Mouse (Mus musculus): ENCODE data around the gene AU015836. TPM values are rescaled to one million over a fixed set of nuclear protein-coding genes. Genes with fewer than 3 reads are reported as not detected.
"Not testable (repeated sequence)": the region's sequence is repeated elsewhere in the genome, so short reads cannot be mapped to it uniquely, and the experiment has no call there.

AU015836 gene
- polyA plus RNA-seq, 1 experiment from 2014 or later, result not detected

- H3K27ac ChIP-seq (ENCODE audit: low read length); H3K36me3 ChIP-seq (ENCODE audit: control insufficient read depth, insufficient read depth); H3K4me2 ChIP-seq (ENCODE audit: low read depth, low read length); H3K9ac ChIP-seq (ENCODE audit: low read length); H3K4me1 ChIP-seq (ENCODE audit: control insufficient read depth, insufficient read depth, low read length); H3K4me3 ChIP-seq (ENCODE audit: low read length); H3K9me3 ChIP-seq (replicated peaks; ENCODE audit: control insufficient read depth, low read length); ATAC-seq (replicated peaks; ENCODE audit: extremely low read depth, insufficient read depth, low FRiP score): not testable (repeated sequence)
- 71% methylated on average over 3 of the region's 3 CpGs for WGBS
- peaks cover 15% of the 10 kb centered on the region for H3K27me3 ChIP-seq (ENCODE audit: control insufficient read depth, insufficient read depth, low read length)
These were observed 16.6 kb downstream of the AU015836 start for GRCm38 (mm10) chrX:93985096-93985495.

- H3K9ac ChIP-seq (ENCODE audit: low read length), result no peak overlapping the region
- H3K4me1 ChIP-seq (ENCODE audit: control insufficient read depth, insufficient read depth, low read length), result no peaks in the 10 kb centered on the region
- no peak overlapping the region for H3K4me3 ChIP-seq (ENCODE audit: low read length)
- H3K27me3 ChIP-seq (ENCODE audit: control insufficient read depth, insufficient read depth, low read length), result peaks cover 11% of the 10 kb centered on the region
- no peak overlapping the region for H3K27ac ChIP-seq (ENCODE audit: low read length)
- ATAC-seq (replicated peaks; ENCODE audit: extremely low read depth, insufficient read depth, low FRiP score), result no peak; the same call in 1 of the 2 replicates
- no peak overlapping the region for H3K4me2 ChIP-seq (ENCODE audit: low read depth, low read length)
- H3K36me3 ChIP-seq (ENCODE audit: control insufficient read depth, insufficient read depth), result no peaks in the 10 kb centered on the region
- 73% methylated on average over 3 of the region's 3 CpGs for WGBS
- H3K9me3 ChIP-seq (replicated peaks; ENCODE audit: control insufficient read depth, low read length), result no peaks in the 10 kb centered on the region
These were observed 38.5 kb downstream of the AU015836 start for GRCm38 (mm10) chrX:94006991-94007390.

- H3K4me1 ChIP-seq (ENCODE audit: control insufficient read depth, insufficient read depth, low read length), result no peaks in the 10 kb centered on the region
- H3K4me2 ChIP-seq (ENCODE audit: low read depth, low read length), result no peak overlapping the region
- H3K4me3 ChIP-seq (ENCODE audit: low read length), result no peak overlapping the region
- no peak for ATAC-seq (replicated peaks; ENCODE audit: extremely low read depth, insufficient read depth, low FRiP score)
- H3K9me3 ChIP-seq (replicated peaks; ENCODE audit: control insufficient read depth, low read length), result no peaks in the 10 kb centered on the region
- no peak overlapping the region for H3K27ac ChIP-seq (ENCODE audit: low read length)
- H3K36me3 ChIP-seq (ENCODE audit: control insufficient read depth, insufficient read depth), result no peaks in the 10 kb centered on the region
- no peak overlapping the region for H3K9ac ChIP-seq (ENCODE audit: low read length)
- peaks cover 13% of the 10 kb centered on the region; the same call in 1 of the 2 replicates for H3K27me3 ChIP-seq (ENCODE audit: control insufficient read depth, insufficient read depth, low read length)
- 84% methylated on average over 3 of the region's 3 CpGs for WGBS
These were observed 41.0 kb downstream of the AU015836 start for GRCm38 (mm10) chrX:94009442-94009841.

GRCm38 (mm10) chrX:94011656-94012173 is 43.3 kb downstream of the AU015836 start:
- Histone ChIP-seq H3K9ac (ENCODE audit: low read length) (no peak overlapping the region), H3K4me2 (ENCODE audit: low read depth, low read length) (no peak overlapping the region), H3K4me3 (ENCODE audit: low read length) (no peak overlapping the region), H3K9me3 (replicated peaks; ENCODE audit: control insufficient read depth, low read length) (no peaks in the 10 kb centered on the region), H3K36me3 (ENCODE audit: control insufficient read depth, insufficient read depth) (no peaks in the 10 kb centered on the region), H3K4me1 (ENCODE audit: control insufficient read depth, insufficient read depth, low read length) (no peaks in the 10 kb centered on the region), H3K27me3 (ENCODE audit: control insufficient read depth, insufficient read depth, low read length) (peaks cover 17% of the 10 kb centered on the region), H3K27ac (ENCODE audit: low read length) (no peak overlapping the region)
- 84% methylated on average over 7 of the region's 7 CpGs for WGBS
- ATAC-seq (replicated peaks; ENCODE audit: extremely low read depth, insufficient read depth, low FRiP score), result no peak

DNA sequence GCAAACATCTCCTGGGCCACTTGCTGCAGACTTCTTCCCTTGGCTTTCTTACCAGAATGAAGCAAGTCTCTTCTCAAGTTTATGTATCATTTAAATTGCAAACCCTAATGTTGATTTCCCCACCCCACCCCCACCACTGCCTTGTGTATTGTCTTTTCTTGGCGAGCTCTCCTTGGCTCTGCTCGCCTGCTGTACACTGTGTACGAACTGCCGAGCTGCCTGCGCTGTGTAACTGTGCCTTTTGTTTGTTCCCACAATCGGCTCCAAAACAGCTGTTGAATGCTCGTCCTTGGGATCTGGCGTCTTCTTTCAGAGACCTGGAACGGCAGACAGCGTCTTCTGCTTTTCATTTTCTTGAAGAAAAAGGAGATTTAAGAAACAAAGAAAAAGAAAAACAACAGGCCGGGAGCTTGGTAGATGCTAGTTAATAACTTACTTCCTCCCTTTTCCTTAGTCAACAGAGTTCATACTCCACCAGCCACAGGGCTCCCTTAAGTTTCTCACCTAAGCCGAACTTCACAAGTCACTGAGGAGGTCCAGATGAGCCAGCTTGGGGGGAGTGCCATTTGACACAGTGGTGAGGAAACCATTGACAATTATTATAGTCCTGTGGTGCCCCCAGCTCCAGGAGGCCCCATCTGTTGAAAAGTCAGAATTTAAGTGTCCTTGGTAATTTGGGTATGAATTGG is 44.2 kb downstream of the AU015836 start:
- peak overlapping the region; percentile 21; the same call in 1 of the 2 replicates for H3K4me2 ChIP-seq (ENCODE audit: low read depth, low read length)
- no peaks in the 10 kb centered on the region for H3K36me3 ChIP-seq (ENCODE audit: control insufficient read depth, insufficient read depth)
- 37% methylated on average over 12 of the region's 12 CpGs for WGBS
- H3K4me3 ChIP-seq (ENCODE audit: low read length), result no peak overlapping the region
- no peak overlapping the region for H3K9ac ChIP-seq (ENCODE audit: low read length)
- H3K4me1 ChIP-seq (ENCODE audit: control insufficient read depth, insufficient read depth, low read length), result no peaks in the 10 kb centered on the region
- no peaks in the 10 kb centered on the region for H3K9me3 ChIP-seq (replicated peaks; ENCODE audit: control insufficient read depth, low read length)
- H3K27me3 ChIP-seq (ENCODE audit: control insufficient read depth, insufficient read depth, low read length), result peaks cover 12% of the 10 kb centered on the region
- no peak for ATAC-seq (replicated peaks; ENCODE audit: extremely low read depth, insufficient read depth, low FRiP score)
- no peak overlapping the region; the same call in 1 of the 2 replicates for H3K27ac ChIP-seq (ENCODE audit: low read length)

DNA sequence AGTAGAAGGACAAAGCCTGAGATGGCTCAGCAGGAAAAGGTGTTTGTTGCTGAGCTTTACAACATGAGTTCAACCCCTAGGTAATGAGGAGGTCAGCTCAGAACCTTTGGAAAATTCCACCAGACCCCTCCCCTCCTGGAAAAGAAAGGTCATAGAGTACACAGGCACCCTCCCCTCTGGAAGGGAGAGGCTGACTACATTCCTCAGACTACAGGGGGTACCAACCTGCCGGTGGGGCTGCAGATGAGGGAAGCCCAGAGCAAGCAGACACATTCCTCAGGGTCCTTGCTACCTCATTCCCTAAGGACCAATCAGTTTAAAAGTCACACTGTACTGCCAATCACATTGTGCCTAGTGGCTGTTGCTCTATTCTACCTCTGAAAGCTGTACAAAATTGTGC is 48.4 kb downstream of the AU015836 start:
- Histone ChIP-seq H3K9ac (ENCODE audit: low read length) (no peak overlapping the region), H3K36me3 (ENCODE audit: control insufficient read depth, insufficient read depth) (no peaks in the 10 kb centered on the region), H3K4me3 (ENCODE audit: low read length) (no peak overlapping the region), H3K4me1 (ENCODE audit: control insufficient read depth, insufficient read depth, low read length) (no peaks in the 10 kb centered on the region), H3K27ac (ENCODE audit: low read length) (no peak overlapping the region), H3K4me2 (ENCODE audit: low read depth, low read length) (no peak overlapping the region), H3K9me3 (replicated peaks; ENCODE audit: control insufficient read depth, low read length) (no peaks in the 10 kb centered on the region), H3K27me3 (ENCODE audit: control insufficient read depth, insufficient read depth, low read length) (peaks cover 21% of the 10 kb centered on the region)
- 20% methylated on average over 1 of the region's 1 CpGs for WGBS
- ATAC-seq (replicated peaks; ENCODE audit: extremely low read depth, insufficient read depth, low FRiP score), result no peak

GRCm38 (mm10) chrX:94022264-94022874 is 53.9 kb downstream of the AU015836 start:
- Histone ChIP-seq H3K9ac (ENCODE audit: low read length) (no peak overlapping the region), H3K27me3 (ENCODE audit: control insufficient read depth, insufficient read depth, low read length) (peaks cover 16% of the 10 kb centered on the region; the same call in 1 of the 2 replicates), H3K4me1 (ENCODE audit: control insufficient read depth, insufficient read depth, low read length) (no peaks in the 10 kb centered on the region), H3K27ac (ENCODE audit: low read length) (no peak overlapping the region), H3K36me3 (ENCODE audit: control insufficient read depth, insufficient read depth) (no peaks in the 10 kb centered on the region), H3K4me2 (ENCODE audit: low read depth, low read length) (no peak overlapping the region), H3K4me3 (ENCODE audit: low read length) (no peak overlapping the region), H3K9me3 (replicated peaks; ENCODE audit: control insufficient read depth, low read length) (no peaks in the 10 kb centered on the region)
- ATAC-seq (replicated peaks; ENCODE audit: extremely low read depth, insufficient read depth, low FRiP score), result no peak
- WGBS, result 53% methylated on average over 5 of the region's 5 CpGs

Other genes with a start within 250 kb of the AU015836 start
- 101 TPM in 2 replicates for gene Pdk3, start 136.5 kb upstream of the AU015836 start, polyA plus RNA-seq (2015; fragmentation: Nextera tagmentation; extraction: Ambion mirVana)
- 19.8 and 20.8 TPM in 2 replicates for gene Zfx, start 155.0 kb downstream of the AU015836 start, polyA plus RNA-seq (2015; fragmentation: Nextera tagmentation; extraction: Ambion mirVana)
- 51.4 and 58.2 TPM in 2 replicates for gene Eif2s3x, start 244.2 kb downstream of the AU015836 start, polyA plus RNA-seq (2015; fragmentation: Nextera tagmentation; extraction: Ambion mirVana)

All from heart, embryonic 16.5 days (tissue).